Mouse (Mus musculus): ENCODE measurements around the gene Lama2. TPM values are rescaled to one million over a fixed set of nuclear protein-coding genes. Genes with fewer than 3 reads are reported as not detected.
A peak's percentile ranks its signal among the peaks of the same experiment; 100 is the strongest.

Gene Lama2
- total RNA-seq, 1 experiment from 2014 or later: 0.05 TPM

DNA sequence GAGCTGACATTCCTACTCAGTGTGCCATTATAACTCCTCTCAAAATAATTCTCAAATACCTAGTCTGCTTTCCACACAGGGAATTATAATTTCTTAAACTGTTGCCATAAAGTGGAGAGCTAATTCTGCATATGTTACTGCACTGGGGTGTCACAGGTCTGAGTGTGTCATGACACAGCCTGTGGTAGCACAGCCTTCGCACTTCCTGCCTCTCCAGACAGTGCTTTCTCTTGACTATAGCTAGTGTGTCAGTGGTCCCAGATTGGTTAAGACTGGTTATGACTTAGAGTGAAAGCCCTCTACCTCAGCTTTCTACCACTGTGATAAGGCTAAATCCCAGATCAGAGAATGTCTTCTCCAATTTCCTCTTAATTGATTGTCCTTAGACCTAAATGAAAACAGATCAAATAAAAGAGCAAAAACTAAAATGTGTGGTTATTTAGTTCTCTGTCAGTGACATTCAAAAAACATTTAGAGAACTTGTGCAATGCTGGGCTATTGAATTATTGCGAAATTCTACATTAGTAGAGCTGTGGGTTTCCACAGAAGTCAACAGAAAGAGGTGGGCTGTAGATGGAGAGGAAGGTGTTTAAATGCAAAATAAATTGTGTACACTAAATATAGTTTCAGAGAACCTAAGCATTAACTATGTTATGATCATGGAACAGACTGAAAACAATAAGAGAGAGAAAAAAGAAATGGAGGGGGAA is 502.5 kb downstream of the Lama2 start:
- ATAC-seq (replicated peaks in 1 of 2; ENCODE audit: insufficient read depth in 1 of 2, low FRiP score in 2 of 2, low TSS enrichment in 1 of 2, low read depth in 1 of 2, poor library complexity in 2 of 2, severe bottlenecking in 2 of 2): peak; percentile 66 to 69; a peak in 2 of 4 replicates

- ATAC-seq (replicated peaks in 1 of 2; ENCODE audit: insufficient read depth in 1 of 2, low FRiP score in 2 of 2, low TSS enrichment in 1 of 2, low read depth in 1 of 2, poor library complexity in 2 of 2, severe bottlenecking in 2 of 2): no peak
These were observed 505.4 kb downstream of the Lama2 start for GRCm38 (mm10) chr10:27114131-27114530.

GRCm38 (mm10) chr10:27103811-27104210 is 515.7 kb downstream of the Lama2 start:
- ATAC-seq (replicated peaks in 1 of 2; ENCODE audit: insufficient read depth in 1 of 2, low FRiP score in 2 of 2, low TSS enrichment in 1 of 2, low read depth in 1 of 2, poor library complexity in 2 of 2, severe bottlenecking in 2 of 2): no peak

DNA sequence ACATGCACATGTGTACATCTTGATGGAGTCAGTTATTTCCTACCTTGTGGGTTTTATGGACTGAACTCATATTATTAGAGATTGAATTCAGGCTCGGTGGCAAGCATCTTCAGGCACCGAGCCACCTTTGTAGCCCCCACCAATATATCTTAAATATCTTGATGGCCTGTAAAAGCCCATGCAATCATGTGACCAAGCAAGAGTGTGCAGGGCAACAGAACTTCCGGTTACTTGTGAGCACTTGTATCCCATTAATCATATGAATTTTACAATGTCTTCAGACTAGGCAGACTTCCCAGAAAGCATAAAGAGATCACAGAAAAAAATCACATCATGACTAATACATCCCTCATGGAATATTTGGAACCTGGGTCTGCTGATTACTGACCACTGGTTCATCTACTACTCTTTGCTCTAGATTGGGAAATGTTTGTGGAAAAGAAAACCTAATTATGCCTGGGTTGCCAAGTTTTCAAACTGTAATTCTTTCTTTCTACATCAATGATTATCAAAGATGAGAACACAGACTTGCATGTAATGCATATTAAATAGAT is 517.7 kb downstream of the Lama2 start:
- ATAC-seq (replicated peaks in 1 of 2; ENCODE audit: insufficient read depth in 1 of 2, low FRiP score in 2 of 2, low TSS enrichment in 1 of 2, low read depth in 1 of 2, poor library complexity in 2 of 2, severe bottlenecking in 2 of 2): no peak

- no peak for ATAC-seq (replicated peaks in 1 of 2; ENCODE audit: insufficient read depth in 1 of 2, low FRiP score in 2 of 2, low TSS enrichment in 1 of 2, low read depth in 1 of 2, poor library complexity in 2 of 2, severe bottlenecking in 2 of 2)
These were observed 542.4 kb downstream of the Lama2 start for GRCm38 (mm10) chr10:27077113-27077512.

DNA sequence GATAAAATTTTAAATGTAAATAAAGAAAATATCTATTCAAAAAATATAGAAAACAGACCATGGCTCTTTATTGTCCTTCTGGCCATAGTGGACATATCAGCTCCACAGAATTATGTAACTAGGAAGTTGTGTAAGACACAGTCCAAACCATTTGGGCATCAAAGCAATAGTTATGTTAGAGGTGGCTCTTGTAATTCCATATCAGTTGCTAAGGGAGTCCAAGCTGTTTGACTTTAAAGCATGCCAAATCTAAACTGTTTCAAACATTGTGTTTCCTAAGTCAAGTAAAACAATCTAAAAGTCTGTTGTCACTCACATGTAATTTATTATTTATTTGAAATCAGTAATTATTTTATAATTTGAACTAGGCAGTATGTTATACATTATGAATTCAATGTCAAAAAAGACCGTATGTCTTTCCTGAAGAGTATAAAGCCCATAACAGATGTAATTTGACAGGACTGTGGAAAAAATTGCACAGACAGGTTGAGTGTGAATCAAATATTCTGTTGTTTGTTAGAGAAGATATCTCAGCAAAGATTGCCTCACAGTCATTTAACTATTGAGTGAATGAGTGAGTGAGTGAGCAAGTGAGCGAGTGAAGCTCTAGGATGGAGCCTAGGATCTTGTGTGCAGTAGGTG is 550.6 kb downstream of the Lama2 start:
- ATAC-seq (replicated peaks in 1 of 2; ENCODE audit: insufficient read depth in 1 of 2, low FRiP score in 2 of 2, low TSS enrichment in 1 of 2, low read depth in 1 of 2, poor library complexity in 2 of 2, severe bottlenecking in 2 of 2): no peak

GRCm38 (mm10) chr10:27063671-27064070 is 555.9 kb downstream of the Lama2 start:
- ATAC-seq (replicated peaks in 1 of 2; ENCODE audit: insufficient read depth in 1 of 2, low FRiP score in 2 of 2, low TSS enrichment in 1 of 2, low read depth in 1 of 2, poor library complexity in 2 of 2, severe bottlenecking in 2 of 2): no peak

- no peak for ATAC-seq (replicated peaks in 1 of 2; ENCODE audit: insufficient read depth in 1 of 2, low FRiP score in 2 of 2, low TSS enrichment in 1 of 2, low read depth in 1 of 2, poor library complexity in 2 of 2, severe bottlenecking in 2 of 2)
These were observed 565.1 kb downstream of the Lama2 start for GRCm38 (mm10) chr10:27054488-27054887.

DNA sequence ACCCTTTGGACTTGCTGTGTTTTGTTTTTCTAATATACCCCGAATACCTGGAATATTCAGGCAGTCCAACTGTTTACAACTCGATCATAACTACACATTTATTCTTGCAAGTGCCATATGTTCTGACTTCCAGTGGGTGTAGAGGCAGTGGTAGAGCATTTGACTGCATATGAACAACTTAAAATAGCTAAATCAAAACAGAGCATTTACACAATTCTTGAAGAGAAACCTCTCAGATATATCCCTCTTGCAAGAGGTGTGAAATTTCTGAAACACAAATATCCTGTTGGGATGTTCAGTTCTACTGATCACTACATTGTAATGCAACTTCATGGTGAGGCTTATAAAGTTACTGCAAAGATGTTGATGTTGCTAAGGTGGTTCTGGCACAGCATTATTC is 572.4 kb downstream of the Lama2 start:
- ATAC-seq (replicated peaks in 1 of 2; ENCODE audit: insufficient read depth in 1 of 2, low FRiP score in 2 of 2, low TSS enrichment in 1 of 2, low read depth in 1 of 2, poor library complexity in 2 of 2, severe bottlenecking in 2 of 2): no peak

GRCm38 (mm10) chr10:27041812-27042211 is 577.7 kb downstream of the Lama2 start:
- no peak for ATAC-seq (replicated peaks in 1 of 2; ENCODE audit: insufficient read depth in 1 of 2, low FRiP score in 2 of 2, low TSS enrichment in 1 of 2, low read depth in 1 of 2, poor library complexity in 2 of 2, severe bottlenecking in 2 of 2)

DNA sequence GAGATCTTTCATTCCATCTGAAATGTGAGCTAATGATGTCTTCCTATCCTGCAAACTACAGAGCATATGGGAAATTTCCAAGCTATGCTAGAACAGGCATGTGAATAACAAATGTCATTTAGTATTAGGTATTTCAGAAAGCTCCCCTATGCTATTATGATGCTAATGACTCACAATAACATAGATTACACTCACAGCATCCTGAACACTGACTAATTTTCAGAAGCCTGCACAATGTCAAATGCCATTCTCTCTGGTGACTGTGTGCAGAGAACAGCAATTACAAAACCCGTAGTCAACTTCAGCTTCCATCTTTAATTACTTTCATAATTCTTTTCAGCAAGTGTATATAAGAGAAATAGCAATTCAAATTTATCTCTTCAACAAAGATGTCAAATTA is 596.9 kb downstream of the Lama2 start:
- ATAC-seq (replicated peaks in 1 of 2; ENCODE audit: insufficient read depth in 1 of 2, low FRiP score in 2 of 2, low TSS enrichment in 1 of 2, low read depth in 1 of 2, poor library complexity in 2 of 2, severe bottlenecking in 2 of 2): no peak

GRCm38 (mm10) chr10:27012804-27013365 is 606.7 kb downstream of the Lama2 start:
- ATAC-seq (replicated peaks in 1 of 2; ENCODE audit: insufficient read depth in 1 of 2, low FRiP score in 2 of 2, low TSS enrichment in 1 of 2, low read depth in 1 of 2, poor library complexity in 2 of 2, severe bottlenecking in 2 of 2): no peak

- ATAC-seq (replicated peaks in 1 of 2; ENCODE audit: insufficient read depth in 1 of 2, low FRiP score in 2 of 2, low TSS enrichment in 1 of 2, low read depth in 1 of 2, poor library complexity in 2 of 2, severe bottlenecking in 2 of 2): no peak
These were observed 612.2 kb downstream of the Lama2 start for GRCm38 (mm10) chr10:27007364-27007763.

- ATAC-seq (replicated peaks in 1 of 2; ENCODE audit: insufficient read depth in 1 of 2, low FRiP score in 2 of 2, low TSS enrichment in 1 of 2, low read depth in 1 of 2, poor library complexity in 2 of 2, severe bottlenecking in 2 of 2): no peak
These were observed 613.8 kb downstream of the Lama2 start for GRCm38 (mm10) chr10:27005716-27006115.

GRCm38 (mm10) chr10:27001554-27002178 is 617.9 kb downstream of the Lama2 start:
- ATAC-seq (replicated peaks in 1 of 2; ENCODE audit: insufficient read depth in 1 of 2, low FRiP score in 2 of 2, low TSS enrichment in 1 of 2, low read depth in 1 of 2, poor library complexity in 2 of 2, severe bottlenecking in 2 of 2): no peak

DNA sequence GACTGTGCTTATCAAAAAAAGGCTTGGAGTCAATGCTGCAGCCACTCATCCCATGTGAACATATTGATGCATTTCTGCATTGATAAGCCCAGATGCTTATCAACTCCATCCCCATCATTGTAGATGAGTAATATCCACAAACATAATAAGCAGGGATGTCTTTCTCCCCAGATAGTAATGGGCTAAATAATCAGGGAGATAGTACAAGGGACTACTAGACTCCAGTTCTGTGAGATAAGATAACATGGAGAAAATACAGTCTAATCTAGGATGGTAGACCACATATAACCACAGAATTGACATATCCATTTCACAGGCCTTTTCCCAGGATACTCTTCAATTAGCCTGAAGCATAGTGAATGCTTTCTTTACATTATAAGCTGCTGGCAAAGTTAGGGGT is 622.9 kb downstream of the Lama2 start:
- no peak for ATAC-seq (replicated peaks in 1 of 2; ENCODE audit: insufficient read depth in 1 of 2, low FRiP score in 2 of 2, low TSS enrichment in 1 of 2, low read depth in 1 of 2, poor library complexity in 2 of 2, severe bottlenecking in 2 of 2)

DNA sequence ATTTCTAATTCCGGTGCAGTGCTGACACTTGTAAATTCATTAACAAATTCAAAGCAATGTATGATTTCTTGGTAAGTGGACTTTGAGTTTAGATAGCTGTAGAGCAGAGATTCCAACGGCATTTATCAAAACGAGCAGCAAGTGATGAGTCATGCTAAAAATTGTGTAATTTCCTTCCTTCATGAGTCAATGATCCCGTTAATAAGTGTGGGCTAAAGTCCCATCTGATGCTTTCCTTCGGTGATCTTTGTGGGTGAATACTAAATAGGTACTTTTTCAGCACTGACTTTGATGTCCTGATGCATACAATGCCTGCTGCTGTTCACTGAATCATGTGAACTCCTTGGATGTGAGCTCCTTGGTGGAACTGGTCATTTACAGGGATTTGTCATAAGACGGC is 623.6 kb downstream of the Lama2 start:
- ATAC-seq (replicated peaks in 1 of 2; ENCODE audit: insufficient read depth in 1 of 2, low FRiP score in 2 of 2, low TSS enrichment in 1 of 2, low read depth in 1 of 2, poor library complexity in 2 of 2, severe bottlenecking in 2 of 2): peak; percentile 54 to 71

Measured in hematopoietic stem cell, adult 5-6 weeks (primary cell).